In genomic region chr1:88473899-88474298, GRCm38 (mm10) we compare ENCODE assay signal across 11 mouse cellular contexts. TPM values are rescaled to one million over a fixed set of nuclear protein-coding genes. Genes with fewer than 3 reads are reported as not detected.
A peak's percentile ranks its signal among the peaks of the same experiment; 100 is the strongest.
DNase-seq lines count a peak whose midpoint lies in the region; ATAC-seq and TF ChIP-seq lines count a peak whose summit lies in the region.
"Had no signal": no experiment of that assay in that cellular context is flagged by ENCODE, and none has a peak within 500 bp of the region (broad histone marks: within the 10 kb centered on the region; RNA-seq: fewer than 3 reads in every experiment).

No protein-coding gene starts in this region.

- 72% methylated on average over 2 of the region's 2 CpGs for WGBS in kidney, embryonic 15.5 days
- 93% methylated on average over 2 of the region's 2 CpGs for WGBS in intestine, postnatal 0 days

- DNase-seq in kidney, adult 8-10 months = no peak
- peak; percentile 53 for DNase-seq in ZHBTc4 (ENCODE audit: low read depth, low spot score)
- DNase-seq in gastrocnemius, postnatal 10 days = no peak
- DNase-seq in cerebellum, adult 11 months = no peak
- DNase-seq in thymus, postnatal 4 days = no peak
- DNase-seq: layer of hippocampus, postnatal 36 days had no signal

- ATAC-seq in kidney, embryonic 15.5 days (replicated peaks; ENCODE audit: low FRiP score) = no peak
- ATAC-seq in intestine, postnatal 0 days = no peak
- ATAC-seq: forebrain, embryonic 13.5 days had no signal

- no peaks in the 10 kb centered on the region for H3K36me3 ChIP-seq in kidney, embryonic 15.5 days
- H3K36me3 ChIP-seq in C2C12 (ENCODE audit: control insufficient read depth, insufficient read depth) = no peaks in the 10 kb centered on the region
- H3K36me3 ChIP-seq in intestine, postnatal 0 days (ENCODE audit: control insufficient read depth, insufficient read depth) = no peaks in the 10 kb centered on the region
- H3K36me3 ChIP-seq: midbrain, embryonic 12.5 days had no signal

- H3K79me3 ChIP-seq in C2C12 (ENCODE audit: low read depth) = no peaks in the 10 kb centered on the region

- H3K4me3 ChIP-seq in kidney, embryonic 15.5 days (replicated peaks) = no peak overlapping the region
- H3K4me3 ChIP-seq in C2C12 (ENCODE audit: insufficient read depth, poor library complexity, severe bottlenecking) = no peak overlapping the region
- no peak overlapping the region for H3K4me3 ChIP-seq in intestine, postnatal 0 days (ENCODE audit: low read depth, low read length)
- H3K4me3 ChIP-seq: forebrain, embryonic 13.5 days; midbrain, embryonic 12.5 days had no signal

- TF ChIP-seq CTCF in C2C12 (IDR thresholded peaks at IDR 0.05; ENCODE audit: control insufficient read depth, insufficient read depth, insufficient read length) = no peak
- peak; percentile 64 for TF ChIP-seq CTCF in intestine, postnatal 0 days (IDR thresholded peaks at IDR 0.05; ENCODE audit: low read depth)

- no peaks in the 10 kb centered on the region for H3K79me2 ChIP-seq in C2C12 (ENCODE audit: control insufficient read depth, insufficient read depth)

- H3K9me3 ChIP-seq in kidney, embryonic 15.5 days (replicated peaks) = no peaks in the 10 kb centered on the region
- H3K9me3 ChIP-seq in intestine, postnatal 0 days (ENCODE audit: control insufficient read depth) = no peaks in the 10 kb centered on the region
- H3K9me3 ChIP-seq: forebrain, embryonic 13.5 days; midbrain, embryonic 12.5 days had no signal

- peaks cover 61% of the 10 kb centered on the region for H3K4me1 ChIP-seq in kidney, embryonic 15.5 days
- H3K4me1 ChIP-seq in intestine, postnatal 0 days (replicated peaks; ENCODE audit: control insufficient read depth, insufficient read depth, low read length) = peaks cover 10% of the 10 kb centered on the region; the same call in 1 of the 2 replicates

- no peaks in the 10 kb centered on the region for H3K27me3 ChIP-seq in kidney, embryonic 15.5 days
- no peaks in the 10 kb centered on the region for H3K27me3 ChIP-seq in C2C12 (ENCODE audit: control insufficient read depth, insufficient read depth, insufficient read length)
- no peaks in the 10 kb centered on the region for H3K27me3 ChIP-seq in intestine, postnatal 0 days (replicated peaks; ENCODE audit: control insufficient read depth, insufficient read depth, low read length)
- H3K27me3 ChIP-seq: forebrain, embryonic 13.5 days had no signal

- H3K9ac ChIP-seq in kidney, embryonic 15.5 days = no peak overlapping the region
- H3K9ac ChIP-seq in intestine, postnatal 0 days (ENCODE audit: low read depth, low read length) = no peak overlapping the region
- H3K9ac ChIP-seq: forebrain, embryonic 13.5 days; midbrain, embryonic 12.5 days had no signal

- H3K27ac ChIP-seq in kidney, embryonic 15.5 days = peak overlapping the region; percentile 95
- no peak overlapping the region for H3K27ac ChIP-seq in intestine, postnatal 0 days (ENCODE audit: low read depth, low read length)
- H3K27ac ChIP-seq: forebrain, embryonic 13.5 days; midbrain, embryonic 12.5 days had no signal

- peak overlapping the region; percentile 0 for H3ac ChIP-seq in C2C12 (ENCODE audit: control insufficient read depth, insufficient read length, low read depth)

- no peak overlapping the region for H3K4me2 ChIP-seq in kidney, embryonic 15.5 days
- no peak overlapping the region for H3K4me2 ChIP-seq in intestine, postnatal 0 days (replicated peaks; ENCODE audit: low read depth)
- H3K4me2 ChIP-seq: forebrain, embryonic 13.5 days; midbrain, embryonic 12.5 days had no signal

TF ChIP-seq in C2C12, 6 proteins besides CTCF, POLR2A, EP300 and RAD21:
- TF ChIP-seq MYOG (IDR thresholded peaks at IDR 0.05; ENCODE audit: control insufficient read depth, extremely low read depth, insufficient read length) (no peak), USF1 (IDR thresholded peaks at IDR 0.05; ENCODE audit: low read depth) (no peak), MAX (IDR thresholded peaks at IDR 0.05) (no peak), MYOD1 (IDR thresholded peaks at IDR 0.05; ENCODE audit: control insufficient read depth, insufficient read length, low read depth) (no peak), CEBPB (IDR thresholded peaks at IDR 0.05; ENCODE audit: low read depth) (no peak), FOSL1 (IDR thresholded peaks at IDR 0.05; ENCODE audit: insufficient read depth, low read length, poor library complexity, severe bottlenecking) (no peak)

RNA-seq across cellular contexts. Expression of gene Glrp1, which starts 36.0 kb away (rescaled TPM):
- not detected in 2 replicates for polyA plus RNA-seq in kidney, embryonic 15.5 days (2015; fragmentation: Nextera tagmentation; extraction: Ambion mirVana)
- 1.3 TPM for polyA plus RNA-seq in C2C12 (2012; fragmentation: generic; extraction: Trizol)
- polyA plus RNA-seq in intestine, postnatal 0 days (2015; fragmentation: Nextera tagmentation; extraction: Ambion mirVana) = not detected in 2 replicates
- not detected for total RNA-seq in gastrocnemius, postnatal 10 days (2021)
- total RNA-seq: layer of hippocampus, postnatal 36 days had no signal
- polyA plus RNA-seq: forebrain, embryonic 13.5 days; midbrain, embryonic 12.5 days had no signal
